Mouse (Mus musculus): ENCODE measurements at regions not wholly inside any gene's neighbourhood (a gene's known extent, or its start where the extent isn't known, plus 50 kb on each side); places are given as distances from the start of the nearest gene placed in this dataset.

- ATAC-seq (ENCODE audit: insufficient read depth) (no peak), DNase-seq (no peak)
- Histone ChIP-seq H3K36me3 (ENCODE audit: insufficient read depth) (no peaks in the 10 kb centered on the region), H3K27ac (ENCODE audit: low read depth) (no peak overlapping the region), H3K9me3 (ENCODE audit: low read depth, low read length) (no peaks in the 10 kb centered on the region), H3K4me3 (ENCODE audit: low read depth, low read length) (no peak overlapping the region), H3K4me2 (no peak overlapping the region), H3K4me1 (ENCODE audit: insufficient read depth) (no peaks in the 10 kb centered on the region), H3K9ac (no peak overlapping the region), H3K27me3 (ENCODE audit: insufficient read depth, low read length) (no peaks in the 10 kb centered on the region)
- 75% methylated on average over 3 of the region's 3 CpGs for WGBS
- no peak for TF ChIP-seq CTCF (IDR thresholded peaks at IDR 0.05; ENCODE audit: low read depth)
Observed at GRCm38 (mm10) chr12:35694253-35694652, 159.4 kb upstream of the Ahr start.

DNA sequence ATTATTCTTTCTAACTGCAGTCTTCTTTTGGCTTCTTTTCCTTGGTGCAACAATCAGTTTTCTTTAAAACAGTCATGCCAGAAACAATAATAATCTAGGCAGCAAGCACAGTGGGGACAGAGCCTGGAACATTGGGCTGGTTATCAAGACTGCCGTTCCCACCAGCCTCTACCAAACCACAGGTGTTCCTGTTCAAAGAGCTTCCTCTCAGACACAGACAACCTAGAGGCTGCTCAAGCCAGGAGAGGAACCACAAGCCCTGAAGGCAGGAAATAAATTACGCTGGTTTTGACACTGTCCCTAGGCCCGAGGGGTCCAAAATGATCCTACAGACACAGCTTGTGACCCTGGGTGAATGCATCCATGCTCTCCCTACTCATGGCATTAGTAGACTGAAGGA lies 156.1 kb upstream of the Ahr start:
- 78% methylated on average over 3 of the region's 3 CpGs for WGBS
- H3K9me3 ChIP-seq (ENCODE audit: low read depth, low read length), result no peaks in the 10 kb centered on the region
- H3K9ac ChIP-seq, result no peak overlapping the region
- no peak for DNase-seq
- no peak overlapping the region for H3K27ac ChIP-seq (ENCODE audit: low read depth)
- no peaks in the 10 kb centered on the region for H3K4me1 ChIP-seq (ENCODE audit: insufficient read depth)
- ATAC-seq (ENCODE audit: insufficient read depth), result no peak
- H3K27me3 ChIP-seq (ENCODE audit: insufficient read depth, low read length), result no peaks in the 10 kb centered on the region
- TF ChIP-seq CTCF (IDR thresholded peaks at IDR 0.05; ENCODE audit: low read depth), result no peak
- H3K4me3 ChIP-seq (ENCODE audit: low read depth, low read length), result no peak overlapping the region
- no peak overlapping the region for H3K4me2 ChIP-seq
- H3K36me3 ChIP-seq (ENCODE audit: insufficient read depth), result no peaks in the 10 kb centered on the region

DNA sequence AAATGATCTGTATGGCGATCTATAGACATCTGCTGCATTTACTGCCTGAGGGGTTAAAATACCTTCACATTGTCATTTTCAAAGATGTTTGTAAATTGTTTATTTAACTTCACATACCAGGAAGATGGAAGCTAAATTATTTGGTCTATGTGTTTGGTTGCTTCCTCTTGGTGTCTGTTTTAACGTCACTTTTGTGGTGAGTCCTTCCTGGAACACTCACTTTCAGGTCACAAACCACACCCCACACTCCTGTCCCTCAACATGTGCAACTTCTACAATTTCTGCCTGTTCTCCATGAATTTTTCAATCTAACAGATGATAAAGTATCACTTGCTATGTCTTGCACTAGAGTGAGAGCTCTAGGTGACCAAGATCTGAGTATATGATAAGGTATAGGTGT lies 151.4 kb upstream of the Ahr start:
- H3K4me1 ChIP-seq (ENCODE audit: insufficient read depth), result no peaks in the 10 kb centered on the region
- H3K4me3 ChIP-seq (ENCODE audit: low read depth, low read length), result no peak overlapping the region
- H3K27ac ChIP-seq (ENCODE audit: low read depth), result no peak overlapping the region
- H3K36me3 ChIP-seq (ENCODE audit: insufficient read depth), result no peaks in the 10 kb centered on the region
- H3K27me3 ChIP-seq (ENCODE audit: insufficient read depth, low read length), result no peaks in the 10 kb centered on the region
- 65% methylated on average over 2 of the region's 2 CpGs for WGBS
- DNase-seq (no peak), ATAC-seq (ENCODE audit: insufficient read depth) (no peak)
- H3K9me3 ChIP-seq (ENCODE audit: low read depth, low read length), result no peaks in the 10 kb centered on the region
- no peak for TF ChIP-seq CTCF (IDR thresholded peaks at IDR 0.05; ENCODE audit: low read depth)
- H3K9ac ChIP-seq, result no peak overlapping the region
- H3K4me2 ChIP-seq, result no peak overlapping the region

GRCm38 (mm10) chr12:35685189-35685588 lies 150.4 kb upstream of the Ahr start:
- H3K27me3 ChIP-seq (ENCODE audit: insufficient read depth, low read length), result no peaks in the 10 kb centered on the region
- H3K9ac ChIP-seq, result no peak overlapping the region
- TF ChIP-seq CTCF (IDR thresholded peaks at IDR 0.05; ENCODE audit: low read depth), result no peak
- H3K36me3 ChIP-seq (ENCODE audit: insufficient read depth), result no peaks in the 10 kb centered on the region
- H3K27ac ChIP-seq (ENCODE audit: low read depth), result no peak overlapping the region
- no peak overlapping the region for H3K4me2 ChIP-seq
- no peak overlapping the region for H3K4me3 ChIP-seq (ENCODE audit: low read depth, low read length)
- no peaks in the 10 kb centered on the region for H3K4me1 ChIP-seq (ENCODE audit: insufficient read depth)
- ATAC-seq (ENCODE audit: insufficient read depth) (peak; percentile 56; the same call in 1 of the 2 replicates), DNase-seq (peak; percentile 43)
- no peaks in the 10 kb centered on the region for H3K9me3 ChIP-seq (ENCODE audit: low read depth, low read length)
- 50% methylated on average over 3 of the region's 3 CpGs for WGBS

DNA sequence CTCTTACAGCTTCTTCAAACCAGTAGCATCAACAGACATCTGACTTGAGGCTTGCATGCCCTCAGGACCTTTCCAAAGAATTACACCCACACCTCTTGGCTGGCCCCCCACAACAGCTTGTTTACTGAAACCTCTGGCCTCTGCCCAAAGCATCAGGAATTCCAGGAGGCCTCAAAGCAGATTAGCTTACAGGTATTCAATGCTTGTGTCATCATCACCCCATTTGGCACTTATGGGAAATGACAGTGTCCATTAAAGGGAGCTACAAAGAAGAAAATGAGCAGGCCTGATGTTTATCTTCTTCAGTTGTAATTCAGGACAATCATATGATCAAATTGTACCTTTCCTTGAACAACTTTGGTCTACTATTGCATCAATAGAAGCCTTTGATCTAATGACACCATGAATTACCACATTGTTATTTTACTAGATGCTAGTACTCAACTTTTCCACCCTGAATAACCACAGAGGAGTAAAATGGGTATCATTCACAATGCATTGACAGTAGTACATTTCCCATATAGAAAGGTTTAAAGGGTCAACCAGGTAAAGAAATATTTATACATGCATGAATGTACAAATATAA lies 147.1 kb upstream of the Ahr start:
- DNase-seq, result no peak
- Histone ChIP-seq H3K27ac (ENCODE audit: low read depth) (no peak overlapping the region), H3K27me3 (ENCODE audit: insufficient read depth, low read length) (no peaks in the 10 kb centered on the region), H3K4me3 (ENCODE audit: low read depth, low read length) (no peak overlapping the region), H3K36me3 (ENCODE audit: insufficient read depth) (no peaks in the 10 kb centered on the region), H3K4me2 (no peak overlapping the region), H3K9me3 (ENCODE audit: low read depth, low read length) (no peaks in the 10 kb centered on the region), H3K4me1 (ENCODE audit: insufficient read depth) (no peaks in the 10 kb centered on the region), H3K9ac (no peak overlapping the region)
- no peak for TF ChIP-seq CTCF (IDR thresholded peaks at IDR 0.05; ENCODE audit: low read depth)
- ATAC-seq (ENCODE audit: insufficient read depth), result no peak

GRCm38 (mm10) chr12:35679903-35680302 lies 145.1 kb upstream of the Ahr start:
- no peaks in the 10 kb centered on the region for H3K9me3 ChIP-seq (ENCODE audit: low read depth, low read length)
- no peak overlapping the region for H3K4me2 ChIP-seq
- no peak overlapping the region for H3K27ac ChIP-seq (ENCODE audit: low read depth)
- no peaks in the 10 kb centered on the region for H3K4me1 ChIP-seq (ENCODE audit: insufficient read depth)
- H3K36me3 ChIP-seq (ENCODE audit: insufficient read depth), result no peaks in the 10 kb centered on the region
- ATAC-seq (ENCODE audit: insufficient read depth), result no peak
- DNase-seq, result peak; percentile 37
- no peak overlapping the region for H3K9ac ChIP-seq
- H3K27me3 ChIP-seq (ENCODE audit: insufficient read depth, low read length), result no peaks in the 10 kb centered on the region
- WGBS, result 64% methylated on average over 4 of the region's 4 CpGs
- H3K4me3 ChIP-seq (ENCODE audit: low read depth, low read length), result no peak overlapping the region
- no peak for TF ChIP-seq CTCF (IDR thresholded peaks at IDR 0.05; ENCODE audit: low read depth)

DNA sequence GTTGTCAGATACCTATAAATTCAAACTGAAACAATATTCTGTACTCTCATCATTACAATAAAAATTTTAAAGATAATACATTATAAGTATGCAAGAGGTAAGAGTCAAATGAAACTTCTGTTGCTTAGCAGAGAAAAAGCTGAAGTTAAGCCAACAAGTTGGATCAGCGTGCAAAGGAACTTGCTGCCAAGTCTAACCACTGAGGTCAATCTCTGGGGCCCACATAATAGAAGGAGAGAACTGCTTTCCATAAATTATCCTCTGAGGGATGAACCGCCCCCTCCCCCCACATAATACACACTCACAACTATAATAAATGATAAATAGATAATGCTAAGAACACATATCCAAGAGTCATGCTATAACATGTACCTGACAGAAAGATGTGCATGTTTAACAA lies 144.2 kb upstream of the Ahr start:
- H3K4me1 ChIP-seq (ENCODE audit: insufficient read depth), result no peaks in the 10 kb centered on the region
- no peak overlapping the region for H3K4me2 ChIP-seq
- H3K4me3 ChIP-seq (ENCODE audit: low read depth, low read length), result no peak overlapping the region
- TF ChIP-seq CTCF (IDR thresholded peaks at IDR 0.05; ENCODE audit: low read depth), result no peak
- WGBS, result 55% methylated on average over 2 of the region's 2 CpGs
- H3K27ac ChIP-seq (ENCODE audit: low read depth), result no peak overlapping the region
- no peaks in the 10 kb centered on the region for H3K27me3 ChIP-seq (ENCODE audit: insufficient read depth, low read length)
- no peak overlapping the region for H3K9ac ChIP-seq
- no peaks in the 10 kb centered on the region for H3K36me3 ChIP-seq (ENCODE audit: insufficient read depth)
- no peaks in the 10 kb centered on the region for H3K9me3 ChIP-seq (ENCODE audit: low read depth, low read length)
- ATAC-seq (ENCODE audit: insufficient read depth), result no peak
- DNase-seq, result peak; percentile 47

- peak; percentile 40; the same call in 1 of the 2 replicates for TF ChIP-seq CTCF (IDR thresholded peaks at IDR 0.05; ENCODE audit: low read depth)
- H3K27me3 ChIP-seq (ENCODE audit: insufficient read depth, low read length), result no peaks in the 10 kb centered on the region
- 53% methylated on average over 6 of the region's 6 CpGs for WGBS
- no peaks in the 10 kb centered on the region for H3K9me3 ChIP-seq (ENCODE audit: low read depth, low read length)
- no peaks in the 10 kb centered on the region for H3K36me3 ChIP-seq (ENCODE audit: insufficient read depth)
- no peak overlapping the region for H3K4me3 ChIP-seq (ENCODE audit: low read depth, low read length)
- H3K4me2 ChIP-seq, result no peak overlapping the region
- ATAC-seq (ENCODE audit: insufficient read depth), result no peak
- no peak overlapping the region for H3K27ac ChIP-seq (ENCODE audit: low read depth)
- DNase-seq, result peak; percentile 70
- H3K9ac ChIP-seq, result no peak overlapping the region
- H3K4me1 ChIP-seq (ENCODE audit: insufficient read depth), result no peaks in the 10 kb centered on the region
Observed at GRCm38 (mm10) chr12:35674487-35674886, 139.6 kb upstream of the Ahr start.

Data from lung, embryonic 14.5 days (tissue).